Mouse (Mus musculus) embryonic facial prominence, embryonic 13.5 days (tissue): ENCODE measurements around the gene C4b. TPM values are rescaled to one million over a fixed set of nuclear protein-coding genes. Genes with fewer than 3 reads are reported as not detected.

Experiments used
- ATAC-seq: fragments of 200-750 bp; cut with Nextera tagmentation; 2 replicates; pipeline ENCODE4 v1.8.0; 2017; ENCODE audit warnings: low read depth; ENCODE audit not compliant: insufficient number of reproducible peaks, insufficient read depth, low FRiP score, low TSS enrichment
- H3K27ac ChIP-seq: fragments of 300-500 bp; sonication (generic); 2 replicates; pipeline ENCODE4 v1.5.1; 2015; ENCODE audit warnings: moderate library complexity, mild to moderate bottlenecking, inconsistent platforms
- H3K27me3 ChIP-seq: fragments of 300-500 bp; sonication (generic); 2 replicates; pipeline ENCODE4 v1.6.1; 2015; ENCODE audit warnings: mild to moderate bottlenecking, inconsistent platforms
- H3K36me3 ChIP-seq: fragments of 300-500 bp; sonication (generic); 2 replicates; pipeline ENCODE4 v1.6.1; 2015; ENCODE audit warnings: mild to moderate bottlenecking, inconsistent platforms
- H3K4me1 ChIP-seq: fragments of 300-500 bp; sonication (generic); 2 replicates; pipeline ENCODE4 v1.6.1; 2015; ENCODE audit warnings: inconsistent platforms
- H3K4me2 ChIP-seq: fragments of 300-500 bp; sonication (generic); 2 replicates; pipeline ENCODE4 v1.6.1; 2015; ENCODE audit warnings: moderate library complexity, mild to moderate bottlenecking, inconsistent platforms
- H3K4me3 ChIP-seq: fragments of 300-500 bp; sonication (generic); 2 replicates; pipeline ENCODE4 v1.5.1; 2015; ENCODE audit warnings: mild to moderate bottlenecking, inconsistent platforms
- H3K9ac ChIP-seq: fragments of 300-500 bp; sonication (generic); 2 replicates; pipeline ENCODE4 v1.6.1; 2015; ENCODE audit warnings: mild to moderate bottlenecking, inconsistent platforms
- H3K9me3 ChIP-seq: fragments of 300-500 bp; sonication (generic); 2 replicates; pipeline ENCODE4 v1.6.1; 2016; ENCODE audit warnings: inconsistent platforms
- WGBS: fragments of 180-500 bp; shearing (Covaris S2); methylation state at CpG from one replicate; pipeline ENCODE4 v1.1.7; 2015; ENCODE audit warnings: mixed read lengths; 5-methylcytosine and 5-hydroxymethylcytosine counted together
- polyA plus RNA-seq: library from polyadenylated mRNA; unstranded; fragments of >200 nt; fragmentation: Nextera tagmentation; extraction: Ambion mirVana; gene quantifications from 2 replicates; pipeline ENCODE4 v1.2.1, GENCODE M21; 2015

C4b gene
- polyA plus RNA-seq, 1 experiment from 2014 or later: not detected

GRCm38 (mm10) chr17:34699575-34700408, 43.9 kb downstream of the C4b start:
- peak overlapping the region; percentile 81 for H3K27ac ChIP-seq
- H3K4me1 ChIP-seq: peaks cover 17% of the 10 kb centered on the region
- H3K9me3 ChIP-seq: no peaks in the 10 kb centered on the region
- no peak for ATAC-seq
- no peaks in the 10 kb centered on the region for H3K27me3 ChIP-seq
- 0 out of 2 replicates have a peak overlapping the region, but pooled peaks have one; percentile 44 for H3K9ac ChIP-seq
- H3K4me2 ChIP-seq: no peak overlapping the region; the same call in 1 of the 2 replicates
- H3K36me3 ChIP-seq: no peaks in the 10 kb centered on the region
- no peak overlapping the region for H3K4me3 ChIP-seq
- WGBS: 29% methylated on average over 14 of the region's 14 CpGs

DNA sequence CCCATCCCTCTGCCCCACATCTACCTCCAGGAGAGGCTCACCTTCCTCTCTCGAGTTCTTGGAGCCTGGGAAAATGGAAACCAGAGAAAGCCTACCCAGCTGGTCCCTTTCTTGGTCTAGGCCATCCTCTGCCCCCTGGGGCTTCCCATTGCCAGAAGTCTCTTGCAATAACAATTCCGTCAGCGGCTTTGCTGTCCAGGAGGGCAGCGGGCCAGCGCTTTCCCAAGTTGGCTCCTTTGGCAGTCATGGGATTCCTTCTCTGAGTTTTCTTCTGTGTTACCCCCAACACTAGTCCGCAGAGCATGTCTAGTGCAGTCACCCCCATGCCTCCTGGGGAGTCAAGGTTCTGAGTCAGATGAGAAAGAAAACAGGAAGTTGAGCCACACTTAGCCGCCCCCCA, 50.8 kb downstream of the C4b start:
- Histone ChIP-seq H3K9me3 (no peaks in the 10 kb centered on the region), H3K36me3 (no peaks in the 10 kb centered on the region), H3K4me3 (no peak overlapping the region), H3K4me1 (no peaks in the 10 kb centered on the region), H3K27ac (no peak overlapping the region), H3K4me2 (no peak overlapping the region), H3K27me3 (no peaks in the 10 kb centered on the region), H3K9ac (no peak overlapping the region)
- WGBS: 67% methylated on average over 7 of the region's 7 CpGs
- ATAC-seq: no peak

DNA sequence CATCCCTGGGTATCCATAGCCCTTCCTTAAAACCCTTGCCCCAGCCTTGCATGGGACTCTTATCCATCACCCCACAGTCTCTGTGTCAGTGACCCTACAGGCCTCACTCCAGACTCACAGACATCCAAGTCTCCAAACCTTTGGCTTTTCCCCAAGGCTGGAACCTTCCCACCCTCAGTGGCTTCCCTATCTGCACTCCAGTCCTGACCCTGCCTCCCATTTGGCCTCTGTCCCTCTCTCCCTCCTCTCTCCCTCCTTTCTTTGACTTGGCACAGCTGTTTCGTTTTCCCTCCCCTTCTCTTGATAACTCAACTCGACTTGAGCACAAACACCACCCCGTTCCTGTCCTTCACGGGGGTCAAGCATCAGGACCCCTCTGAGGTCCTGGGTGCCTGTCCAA, 53.2 kb downstream of the C4b start:
- Histone ChIP-seq H3K36me3 (no peaks in the 10 kb centered on the region), H3K27ac (no peak overlapping the region), H3K4me3 (no peak overlapping the region), H3K4me1 (0 out of 2 replicates have a peak, but pooled peaks cover 4% of the 10 kb centered on the region), H3K9me3 (no peaks in the 10 kb centered on the region), H3K27me3 (no peaks in the 10 kb centered on the region), H3K4me2 (no peak overlapping the region), H3K9ac (no peak overlapping the region)
- no peak for ATAC-seq
- 75% methylated on average over 4 of the region's 4 CpGs for WGBS

DNA sequence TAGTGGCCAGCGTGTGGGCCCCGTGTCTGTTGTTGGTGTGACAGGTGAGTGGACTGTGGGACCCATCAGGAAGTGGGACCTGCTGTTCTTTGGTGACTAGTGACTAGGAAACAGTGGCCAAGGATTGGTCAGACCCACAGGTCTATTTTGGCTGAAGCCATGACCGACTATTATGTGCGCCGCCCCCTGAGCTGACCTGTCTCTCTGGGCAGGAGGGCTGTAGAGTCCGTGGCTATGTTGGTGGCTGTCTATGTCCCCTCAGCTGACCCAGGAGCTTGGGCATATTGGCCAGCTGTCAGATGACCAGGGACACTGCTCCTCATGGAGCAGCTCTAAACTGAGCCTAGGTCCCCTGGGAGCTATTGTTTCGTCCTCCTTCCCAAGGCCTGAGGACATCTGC, 54.8 kb downstream of the C4b start:
- H3K4me2 ChIP-seq: no peak overlapping the region
- no peak for ATAC-seq
- no peaks in the 10 kb centered on the region for H3K9me3 ChIP-seq
- no peak overlapping the region for H3K27ac ChIP-seq
- peaks cover 20% of the 10 kb centered on the region for H3K4me1 ChIP-seq
- no peak overlapping the region for H3K9ac ChIP-seq
- WGBS: 85% methylated on average over 7 of the region's 7 CpGs
- H3K27me3 ChIP-seq: no peaks in the 10 kb centered on the region
- no peaks in the 10 kb centered on the region for H3K36me3 ChIP-seq
- no peak overlapping the region for H3K4me3 ChIP-seq

GRCm38 (mm10) chr17:34685120-34686110, 58.3 kb downstream of the C4b start:
- Histone ChIP-seq H3K27ac (no peak overlapping the region), H3K4me3 (no peak overlapping the region), H3K9ac (peak overlapping the region; percentile 27; the same call in 1 of the 2 replicates), H3K4me1 (peaks cover 33% of the 10 kb centered on the region), H3K36me3 (no peaks in the 10 kb centered on the region), H3K4me2 (no peak overlapping the region), H3K27me3 (peaks cover 9% of the 10 kb centered on the region), H3K9me3 (no peaks in the 10 kb centered on the region)
- WGBS: 77% methylated on average over 28 of the region's 28 CpGs
- ATAC-seq: no peak

DNA sequence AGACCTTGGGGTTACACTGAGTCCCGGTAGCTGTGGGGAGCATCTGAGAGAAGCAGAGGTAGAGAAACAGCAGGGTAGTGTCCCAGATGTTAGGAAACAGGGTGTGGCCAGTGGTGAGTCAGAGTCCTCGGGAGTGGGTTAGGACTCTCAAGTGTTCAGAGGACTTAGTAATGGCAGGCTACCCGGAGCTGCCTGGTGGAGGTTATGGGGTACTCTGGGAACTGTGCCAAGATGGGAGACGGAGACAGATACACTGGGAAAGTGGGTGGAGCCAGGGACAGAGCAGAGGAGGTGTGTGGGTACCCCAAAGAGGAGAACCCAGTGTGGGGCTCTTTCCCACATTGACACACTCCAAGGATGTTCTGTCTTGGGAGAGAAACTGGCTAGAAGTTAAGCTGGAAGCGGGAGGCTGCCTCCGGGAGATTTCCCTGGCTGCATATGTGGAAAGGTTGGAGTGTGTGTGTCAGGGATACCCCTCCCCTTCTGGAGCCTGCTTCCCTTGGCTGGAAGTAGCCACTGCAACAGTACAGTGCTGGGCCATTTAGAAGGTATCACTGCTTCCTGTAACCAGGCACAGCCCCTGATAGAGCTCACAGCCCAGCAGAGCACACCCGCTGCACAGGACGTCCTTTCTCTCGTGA, 59.3 kb downstream of the C4b start:
- 57% methylated on average over 9 of the region's 9 CpGs for WGBS
- Histone ChIP-seq H3K9me3 (no peaks in the 10 kb centered on the region), H3K4me2 (no peak overlapping the region), H3K4me3 (no peak overlapping the region), H3K36me3 (no peaks in the 10 kb centered on the region), H3K27ac (no peak overlapping the region), H3K9ac (peak overlapping the region; percentile 27; the same call in 1 of the 2 replicates), H3K27me3 (peaks cover 19% of the 10 kb centered on the region), H3K4me1 (peaks cover 40% of the 10 kb centered on the region)
- ATAC-seq: no peak

DNA sequence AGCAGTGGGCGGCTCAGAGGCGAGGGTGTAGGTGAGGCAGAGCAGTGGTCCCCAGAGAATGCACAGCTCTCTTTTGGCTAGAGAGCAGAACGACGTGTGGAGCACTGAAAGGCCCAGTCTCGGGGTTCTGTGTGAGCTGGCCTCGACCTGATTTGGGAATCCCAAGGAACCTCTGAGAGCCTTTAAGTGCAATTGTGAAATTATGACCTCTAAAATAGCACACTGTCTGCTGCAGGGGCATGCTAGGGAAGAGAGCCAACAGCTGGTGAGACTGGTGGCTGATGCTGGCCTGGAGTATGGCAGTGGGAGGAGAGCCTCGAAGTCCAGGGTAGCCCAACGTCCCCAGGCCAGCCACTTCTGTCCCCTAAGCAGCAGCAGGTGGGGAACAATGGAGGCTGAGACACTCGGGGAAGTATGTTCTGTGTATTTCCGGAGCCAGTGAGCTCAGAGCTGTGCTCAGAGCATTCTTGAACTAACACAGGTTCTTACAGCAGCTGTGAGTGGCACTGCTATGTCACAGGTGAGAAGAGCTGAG, 59.9 kb downstream of the C4b start:
- 67% methylated on average over 10 of the region's 10 CpGs for WGBS
- H3K36me3 ChIP-seq: no peaks in the 10 kb centered on the region
- H3K27me3 ChIP-seq: peaks cover 25% of the 10 kb centered on the region
- no peak overlapping the region for H3K4me2 ChIP-seq
- no peaks in the 10 kb centered on the region for H3K9me3 ChIP-seq
- no peak for ATAC-seq
- no peak overlapping the region for H3K27ac ChIP-seq
- H3K4me3 ChIP-seq: no peak overlapping the region
- peaks cover 40% of the 10 kb centered on the region for H3K4me1 ChIP-seq
- no peak overlapping the region for H3K9ac ChIP-seq

DNA sequence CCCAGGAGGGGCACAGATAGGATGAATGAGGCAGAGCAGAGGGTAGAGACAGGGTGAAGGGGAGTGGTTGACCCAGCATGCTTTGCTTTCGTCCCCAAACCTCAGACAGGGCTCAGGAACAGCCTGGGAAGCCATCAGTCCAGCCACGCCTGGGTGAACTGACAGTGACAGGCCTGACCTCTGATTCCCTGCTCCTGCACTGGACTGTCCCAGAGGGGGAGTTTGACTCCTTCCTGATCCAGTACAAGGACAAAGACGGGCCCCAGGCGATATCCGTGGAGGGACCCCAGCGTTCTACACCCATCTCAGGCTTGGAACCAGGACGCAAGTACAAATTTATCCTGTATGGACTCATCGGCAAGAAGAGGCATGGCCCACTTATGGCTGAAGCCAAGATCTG, 60.5 kb downstream of the C4b start:
- 72% methylated on average over 8 of the region's 8 CpGs for WGBS
- ATAC-seq: no peak
- no peaks in the 10 kb centered on the region for H3K36me3 ChIP-seq
- peaks cover 40% of the 10 kb centered on the region for H3K4me1 ChIP-seq
- no peak overlapping the region for H3K27ac ChIP-seq
- H3K9me3 ChIP-seq: no peaks in the 10 kb centered on the region
- H3K4me2 ChIP-seq: no peak overlapping the region
- H3K27me3 ChIP-seq: peaks cover 31% of the 10 kb centered on the region
- H3K9ac ChIP-seq: no peak overlapping the region
- no peak overlapping the region for H3K4me3 ChIP-seq

GRCm38 (mm10) chr17:34681881-34682536, 61.7 kb downstream of the C4b start:
- H3K36me3 ChIP-seq: no peaks in the 10 kb centered on the region
- peaks cover 40% of the 10 kb centered on the region for H3K4me1 ChIP-seq
- WGBS: 68% methylated on average over 11 of the region's 11 CpGs
- no peak overlapping the region for H3K4me3 ChIP-seq
- H3K9me3 ChIP-seq: no peaks in the 10 kb centered on the region
- H3K27ac ChIP-seq: no peak overlapping the region
- H3K9ac ChIP-seq: no peak overlapping the region
- H3K4me2 ChIP-seq: no peak overlapping the region
- peaks cover 43% of the 10 kb centered on the region for H3K27me3 ChIP-seq
- no peak for ATAC-seq

DNA sequence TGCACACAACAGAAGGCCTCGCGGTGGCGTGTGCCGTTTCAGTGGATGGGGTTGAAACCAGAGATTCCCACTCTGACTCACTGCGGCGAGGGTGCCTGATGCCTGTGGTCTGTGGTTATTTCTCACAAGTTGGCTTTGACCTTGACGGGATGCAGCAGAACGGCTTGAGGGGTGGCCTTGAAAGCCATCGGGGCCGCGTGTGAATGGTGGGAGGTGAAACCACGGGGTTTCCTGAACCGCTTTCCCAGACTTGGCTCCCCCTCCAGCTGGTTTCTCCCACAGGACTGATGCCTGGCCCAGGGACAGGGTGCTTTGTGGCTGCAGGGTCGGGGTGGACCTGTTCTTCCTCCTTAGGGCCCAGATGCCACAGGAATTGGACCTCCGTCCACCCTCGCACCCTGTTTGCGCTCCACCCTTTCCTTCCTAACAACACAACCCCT, 62.5 kb downstream of the C4b start:
- WGBS: 57% methylated on average over 17 of the region's 17 CpGs
- no peaks in the 10 kb centered on the region for H3K9me3 ChIP-seq
- H3K27ac ChIP-seq: no peak overlapping the region
- no peaks in the 10 kb centered on the region for H3K36me3 ChIP-seq
- H3K27me3 ChIP-seq: peaks cover 51% of the 10 kb centered on the region
- no peak overlapping the region for H3K4me2 ChIP-seq
- H3K9ac ChIP-seq: 0 out of 2 replicates have a peak overlapping the region, but pooled peaks have one; percentile 40
- ATAC-seq: no peak
- H3K4me3 ChIP-seq: no peak overlapping the region
- H3K4me1 ChIP-seq: peaks cover 40% of the 10 kb centered on the region
